Mouse (Mus musculus): ENCODE measurements around the gene Cyp8b1. TPM values are rescaled to one million over a fixed set of nuclear protein-coding genes. Genes with fewer than 3 reads are reported as not detected.
A peak's percentile ranks its signal among the peaks of the same experiment; 100 is the strongest.

The Cyp8b1 gene
- polyA plus RNA-seq, 1 experiment from 2014 or later: 0.10 TPM

DNA sequence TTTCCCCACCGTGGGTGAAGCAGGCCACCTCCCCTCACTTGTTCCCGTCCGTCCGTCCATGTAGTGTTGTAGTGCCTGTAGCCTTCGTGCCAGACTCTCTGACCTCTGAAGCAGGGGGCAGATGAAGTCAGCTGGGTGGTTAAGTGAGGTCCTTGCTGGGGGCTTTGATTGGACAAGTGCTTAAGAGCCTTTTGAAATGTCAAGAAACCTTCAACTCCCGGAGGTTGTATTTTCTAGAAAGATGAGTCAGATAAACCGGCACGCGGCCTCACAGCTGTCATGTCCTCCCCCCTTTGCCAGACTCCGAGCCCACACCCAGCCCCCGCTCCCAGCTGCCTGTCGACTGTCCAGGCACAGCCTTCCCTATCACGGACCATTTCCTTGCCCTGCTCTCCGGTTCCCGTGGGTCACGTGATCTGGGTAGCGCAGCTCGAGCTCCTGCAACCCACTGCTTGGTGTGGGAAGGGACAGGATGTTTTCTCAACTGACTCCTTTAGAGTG, 25.6 kb downstream of the Cyp8b1 start:
- H3K9ac ChIP-seq (replicated peaks; ENCODE audit: low read depth): no peak overlapping the region
- H3K9me3 ChIP-seq (ENCODE audit: low read length): no peaks in the 10 kb centered on the region
- H3K36me3 ChIP-seq (ENCODE audit: insufficient read depth, low read length): no peaks in the 10 kb centered on the region
- peak; percentile 92 for DNase-seq (ENCODE audit: low spot score)
- H3K4me2 ChIP-seq (replicated peaks; ENCODE audit: low read depth, low read length): peak overlapping the region; percentile 32
- H3K27ac ChIP-seq (ENCODE audit: low read length): peak overlapping the region; percentile 62
- H3K4me3 ChIP-seq (ENCODE audit: low read depth, low read length): no peak overlapping the region
- WGBS: 8% methylated on average over 18 of the region's 18 CpGs
- peaks cover 8% of the 10 kb centered on the region; the same call in 1 of the 2 replicates for H3K4me1 ChIP-seq (ENCODE audit: insufficient read depth, low read depth, low read length)
- TF ChIP-seq CTCF (IDR thresholded peaks at IDR 0.05) (no peak), EP300 (IDR thresholded peaks at IDR 0.05) (peak; percentile 12; the same call in 1 of the 2 replicates)
- ATAC-seq: peak; percentile 80
- H3K27me3 ChIP-seq (replicated peaks; ENCODE audit: insufficient read depth, low read length): no peaks in the 10 kb centered on the region

DNA sequence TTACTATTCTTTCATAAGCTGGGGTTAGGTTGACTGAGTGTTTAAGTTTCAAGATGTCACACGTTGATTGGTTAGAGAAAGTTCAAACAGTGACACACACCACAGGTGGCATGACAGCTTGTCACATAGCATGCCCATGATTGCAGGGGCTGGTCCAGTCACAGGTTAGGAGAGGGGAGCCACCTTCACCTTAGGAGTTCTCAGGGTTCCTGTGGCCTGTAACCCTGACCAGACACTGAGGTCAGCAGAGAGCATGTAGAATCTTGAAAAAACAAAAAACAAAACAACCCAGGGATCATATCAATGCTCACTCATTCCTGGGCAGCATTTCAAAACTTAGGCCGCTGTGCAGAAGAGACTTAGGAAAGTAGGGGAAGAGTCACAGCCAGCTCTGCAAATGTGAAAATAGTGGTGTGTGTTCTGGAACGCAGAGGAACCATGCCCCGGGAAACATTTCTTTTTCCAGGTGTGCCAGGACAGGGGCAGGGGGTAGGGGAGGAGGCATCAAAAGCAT, 26.1 kb downstream of the Cyp8b1 start:
- Histone ChIP-seq H3K9me3 (ENCODE audit: low read length) (no peaks in the 10 kb centered on the region), H3K4me3 (ENCODE audit: low read depth, low read length) (no peak overlapping the region), H3K4me1 (ENCODE audit: insufficient read depth, low read depth, low read length) (peaks cover 8% of the 10 kb centered on the region; the same call in 1 of the 2 replicates), H3K36me3 (ENCODE audit: insufficient read depth, low read length) (no peaks in the 10 kb centered on the region), H3K9ac (replicated peaks; ENCODE audit: low read depth) (no peak overlapping the region), H3K4me2 (replicated peaks; ENCODE audit: low read depth, low read length) (peak overlapping the region; percentile 32; the same call in 1 of the 2 replicates), H3K27me3 (replicated peaks; ENCODE audit: insufficient read depth, low read length) (no peaks in the 10 kb centered on the region), H3K27ac (ENCODE audit: low read length) (peak overlapping the region; percentile 62; the same call in 1 of the 2 replicates)
- DNase-seq (ENCODE audit: low spot score): peak; percentile 72
- TF ChIP-seq EP300 (IDR thresholded peaks at IDR 0.05): no peak
- TF ChIP-seq CTCF (IDR thresholded peaks at IDR 0.05): no peak
- 35% methylated on average over 4 of the region's 4 CpGs for WGBS
- peak; percentile 23 for ATAC-seq

DNA sequence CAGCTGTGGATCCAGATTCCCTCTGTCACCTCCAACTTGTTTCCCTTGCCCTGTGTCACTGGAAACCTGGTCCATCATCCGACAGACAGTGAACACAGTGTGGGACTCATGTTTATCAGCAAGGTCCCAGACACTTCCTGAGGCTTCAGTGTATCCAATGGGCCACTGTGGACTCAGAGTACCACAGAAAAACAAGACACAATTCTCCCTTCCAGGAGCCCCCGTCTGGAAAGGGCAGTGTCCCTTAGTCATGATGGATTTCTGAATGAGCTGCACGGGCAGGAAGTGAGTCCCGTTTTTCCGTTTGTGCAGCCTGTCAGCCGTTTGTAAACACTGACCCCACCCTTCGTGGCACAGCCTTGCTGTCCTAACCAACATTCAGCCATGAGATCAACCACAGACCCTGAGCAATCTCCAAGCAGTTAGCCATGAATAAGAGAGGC, 34.1 kb downstream of the Cyp8b1 start:
- H3K36me3 ChIP-seq (ENCODE audit: insufficient read depth, low read length): no peaks in the 10 kb centered on the region
- H3K27ac ChIP-seq (ENCODE audit: low read length): peak overlapping the region; percentile 70; the same call in 1 of the 2 replicates
- H3K9ac ChIP-seq (replicated peaks; ENCODE audit: low read depth): no peak overlapping the region
- H3K9me3 ChIP-seq (ENCODE audit: low read length): no peaks in the 10 kb centered on the region
- DNase-seq (ENCODE audit: low spot score) (peak; percentile 79), ATAC-seq (peak; percentile 91)
- no peak overlapping the region for H3K4me3 ChIP-seq (ENCODE audit: low read depth, low read length)
- no peaks in the 10 kb centered on the region for H3K4me1 ChIP-seq (ENCODE audit: insufficient read depth, low read depth, low read length)
- TF ChIP-seq EP300 (IDR thresholded peaks at IDR 0.05) (peak; percentile 95), CTCF (IDR thresholded peaks at IDR 0.05) (no peak)
- WGBS: 23% methylated on average over 7 of the region's 7 CpGs
- H3K4me2 ChIP-seq (replicated peaks; ENCODE audit: low read depth, low read length): no peak overlapping the region
- no peaks in the 10 kb centered on the region for H3K27me3 ChIP-seq (replicated peaks; ENCODE audit: insufficient read depth, low read length)

DNA sequence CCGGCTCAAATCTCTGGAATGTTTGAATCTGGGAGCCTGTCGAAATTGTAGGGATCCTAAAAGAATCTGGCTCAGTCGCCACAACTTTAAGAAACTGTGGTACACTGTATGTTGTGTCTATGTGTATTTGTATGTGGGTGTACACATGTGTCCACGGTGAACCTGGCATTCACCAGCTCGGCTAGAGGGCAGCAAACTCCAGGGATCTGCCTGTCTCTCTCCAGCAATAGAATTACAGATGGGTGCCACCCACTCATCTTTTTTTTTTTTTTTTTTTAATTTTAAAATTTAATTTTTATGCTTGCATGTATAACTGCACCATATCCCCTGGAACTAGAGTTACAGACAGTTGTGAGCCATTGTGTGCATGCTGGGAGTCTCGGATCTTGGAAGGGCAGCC, 34.8 kb downstream of the Cyp8b1 start:
- Histone ChIP-seq H3K4me1 (ENCODE audit: insufficient read depth, low read depth, low read length) (no peaks in the 10 kb centered on the region), H3K27me3 (replicated peaks; ENCODE audit: insufficient read depth, low read length) (no peaks in the 10 kb centered on the region), H3K27ac (ENCODE audit: low read length) (peak overlapping the region; percentile 70), H3K9ac (replicated peaks; ENCODE audit: low read depth) (no peak overlapping the region), H3K36me3 (ENCODE audit: insufficient read depth, low read length) (no peaks in the 10 kb centered on the region), H3K4me3 (ENCODE audit: low read depth, low read length) (no peak overlapping the region), H3K9me3 (ENCODE audit: low read length) (no peaks in the 10 kb centered on the region), H3K4me2 (replicated peaks; ENCODE audit: low read depth, low read length) (no peak overlapping the region)
- peak; percentile 41 for TF ChIP-seq CTCF (IDR thresholded peaks at IDR 0.05)
- TF ChIP-seq EP300 (IDR thresholded peaks at IDR 0.05): no peak
- WGBS: 41% methylated on average over 6 of the region's 6 CpGs
- peak; percentile 24; the same call in 1 of the 2 replicates for ATAC-seq
- no peak for DNase-seq (ENCODE audit: low spot score)

DNA sequence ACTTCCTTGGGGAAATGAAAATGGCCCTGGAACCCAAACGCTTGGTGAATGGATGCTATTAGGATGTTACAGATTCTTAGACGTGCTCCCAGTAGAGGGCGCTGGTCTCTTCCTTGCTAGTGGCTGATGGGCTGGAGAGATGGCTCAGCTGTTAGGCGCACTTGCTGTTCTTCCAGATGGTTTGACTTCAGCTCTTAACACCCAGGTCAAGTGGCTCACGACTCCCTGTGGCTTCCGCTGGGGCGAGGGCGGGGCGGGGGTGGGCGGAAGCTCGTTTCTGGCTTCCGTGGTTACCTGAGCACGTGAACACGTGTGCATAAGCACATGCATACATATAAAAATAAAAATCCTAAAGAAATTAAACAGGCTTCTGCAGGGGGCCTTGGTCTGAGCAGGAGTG, 35.3 kb downstream of the Cyp8b1 start:
- Histone ChIP-seq H3K4me3 (ENCODE audit: low read depth, low read length) (no peak overlapping the region), H3K27ac (ENCODE audit: low read length) (peak overlapping the region; percentile 70; the same call in 1 of the 2 replicates), H3K4me2 (replicated peaks; ENCODE audit: low read depth, low read length) (no peak overlapping the region), H3K9ac (replicated peaks; ENCODE audit: low read depth) (no peak overlapping the region), H3K36me3 (ENCODE audit: insufficient read depth, low read length) (no peaks in the 10 kb centered on the region), H3K9me3 (ENCODE audit: low read length) (no peaks in the 10 kb centered on the region), H3K4me1 (ENCODE audit: insufficient read depth, low read depth, low read length) (no peaks in the 10 kb centered on the region), H3K27me3 (replicated peaks; ENCODE audit: insufficient read depth, low read length) (no peaks in the 10 kb centered on the region)
- peak; percentile 91 for DNase-seq (ENCODE audit: low spot score)
- 17% methylated on average over 14 of the region's 14 CpGs for WGBS
- peak; percentile 82 for TF ChIP-seq CTCF (IDR thresholded peaks at IDR 0.05)
- no peak for TF ChIP-seq EP300 (IDR thresholded peaks at IDR 0.05)
- peak; percentile 44 for ATAC-seq

DNA sequence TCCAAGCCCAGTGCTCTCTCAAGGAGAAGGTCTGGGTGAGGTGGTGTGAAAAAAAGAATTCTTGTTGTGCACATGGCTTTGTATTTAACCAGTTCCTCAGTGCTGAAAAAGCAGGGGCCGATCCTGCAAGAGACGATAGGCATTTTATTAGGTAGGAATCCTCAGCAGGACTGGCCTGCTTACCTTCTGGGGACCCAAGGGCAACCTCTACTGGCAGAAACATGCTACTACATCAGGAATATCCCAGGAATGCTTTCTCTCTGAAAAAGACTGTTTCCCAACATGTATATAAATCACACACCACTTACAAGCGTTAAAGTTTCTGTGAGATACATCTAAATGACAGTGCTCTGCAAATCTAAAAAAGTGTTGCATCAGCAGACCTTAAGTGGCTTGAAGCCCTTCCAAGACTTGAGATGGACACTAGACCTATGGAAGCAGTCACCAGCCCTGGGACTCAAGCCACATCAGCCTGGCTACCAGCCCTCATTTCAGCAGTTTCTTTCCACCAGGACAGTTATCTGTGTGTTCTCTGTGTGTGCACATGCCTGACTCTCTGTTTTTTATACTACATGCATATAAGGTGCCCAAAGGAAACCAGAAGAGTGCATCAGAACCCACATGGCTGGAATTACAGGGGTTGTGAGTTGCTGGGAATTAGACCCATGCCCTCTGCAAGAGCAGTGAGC, 38.9 kb downstream of the Cyp8b1 start:
- Histone ChIP-seq H3K4me1 (ENCODE audit: insufficient read depth, low read depth, low read length) (no peaks in the 10 kb centered on the region), H3K9me3 (ENCODE audit: low read length) (no peaks in the 10 kb centered on the region), H3K27me3 (replicated peaks; ENCODE audit: insufficient read depth, low read length) (no peaks in the 10 kb centered on the region), H3K27ac (ENCODE audit: low read length) (0 out of 2 replicates have a peak overlapping the region, but pooled peaks have one; percentile 14), H3K4me3 (ENCODE audit: low read depth, low read length) (no peak overlapping the region), H3K36me3 (ENCODE audit: insufficient read depth, low read length) (no peaks in the 10 kb centered on the region), H3K4me2 (replicated peaks; ENCODE audit: low read depth, low read length) (no peak overlapping the region), H3K9ac (replicated peaks; ENCODE audit: low read depth) (no peak overlapping the region)
- WGBS: 9% methylated on average over 3 of the region's 3 CpGs
- ATAC-seq: 0 out of 2 replicates have a peak, but pooled peaks have one; percentile 13
- TF ChIP-seq EP300 (IDR thresholded peaks at IDR 0.05) (no peak), CTCF (IDR thresholded peaks at IDR 0.05) (peak; percentile 93)
- peak; percentile 86 for DNase-seq (ENCODE audit: low spot score)

Data from lung, postnatal 0 days (tissue).